ENCODE assay signal across 19 mouse cellular contexts in the genomic region with DNA sequence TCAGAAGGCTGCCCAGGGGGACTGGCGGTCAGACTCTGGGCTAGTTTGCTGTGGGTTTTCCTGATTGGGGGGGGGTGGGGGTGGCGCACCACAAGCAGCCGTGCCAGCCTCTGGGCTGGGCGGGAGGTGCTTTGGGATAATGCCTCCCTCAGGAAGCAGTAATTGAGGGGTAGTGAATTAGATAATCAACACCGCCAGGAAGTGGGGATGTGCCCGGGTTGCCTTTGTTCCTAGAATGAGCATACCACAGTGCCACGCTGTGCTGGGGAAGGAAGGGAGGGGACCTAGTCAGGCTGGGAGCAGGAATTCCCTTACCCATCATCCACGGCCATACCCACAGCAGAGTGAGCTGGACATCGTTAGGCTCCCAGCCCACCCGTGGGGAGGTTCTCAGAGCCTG. TPM values are rescaled to one million over a fixed set of nuclear protein-coding genes. Genes with fewer than 3 reads are reported as not detected.
DNase-seq lines count a peak whose midpoint lies in the region; ATAC-seq and TF ChIP-seq lines count a peak whose summit lies in the region.
"Had no signal": no experiment of that assay in that cellular context is flagged by ENCODE, and none has a peak within 500 bp of the region (broad histone marks: within the 10 kb centered on the region; RNA-seq: fewer than 3 reads in every experiment).

No protein-coding gene starts in this region.

- no peaks in the 10 kb centered on the region for H3K36me3 ChIP-seq in midbrain, embryonic 12.5 days
- no peaks in the 10 kb centered on the region for H3K36me3 ChIP-seq in midbrain, embryonic 16.5 days (ENCODE audit: control insufficient read depth, insufficient read depth, low read length)
- H3K36me3 ChIP-seq in forebrain, embryonic 16.5 days (ENCODE audit: control insufficient read depth, insufficient read depth): no peaks in the 10 kb centered on the region
- H3K36me3 ChIP-seq: intestine, embryonic 15.5 days; kidney, embryonic 15.5 days; limb, embryonic 10.5 days had no signal

- H3K9ac ChIP-seq in midbrain, embryonic 12.5 days (replicated peaks): no peak overlapping the region
- H3K9ac ChIP-seq in midbrain, embryonic 16.5 days (ENCODE audit: low read depth, low read length): no peak overlapping the region
- H3K9ac ChIP-seq in forebrain, embryonic 16.5 days (replicated peaks; ENCODE audit: low read depth, low read length): no peak overlapping the region
- H3K9ac ChIP-seq: intestine, embryonic 15.5 days; kidney, embryonic 15.5 days; liver, postnatal 0 days had no signal

- H3K27me3 ChIP-seq in midbrain, embryonic 12.5 days: peaks cover 46% of the 10 kb centered on the region
- 0 out of 2 replicates have a peak, but pooled peaks cover 2% of the 10 kb centered on the region for H3K27me3 ChIP-seq in midbrain, embryonic 16.5 days (ENCODE audit: control insufficient read depth, insufficient read depth, low read depth, low read length)
- H3K27me3 ChIP-seq in forebrain, embryonic 16.5 days (replicated peaks; ENCODE audit: control insufficient read depth, insufficient read depth, low read length): peaks cover 6% of the 10 kb centered on the region; the same call in 1 of the 2 replicates

- no peak for TF ChIP-seq CTCF in gastrocnemius, adult 2 months (IDR thresholded peaks at IDR 0.05)

- H3K4me2 ChIP-seq in midbrain, embryonic 12.5 days (replicated peaks): no peak overlapping the region
- H3K4me2 ChIP-seq in midbrain, embryonic 16.5 days (ENCODE audit: low read length): no peak overlapping the region
- no peak overlapping the region for H3K4me2 ChIP-seq in forebrain, embryonic 16.5 days (ENCODE audit: low read length)
- H3K4me2 ChIP-seq: intestine, embryonic 15.5 days; kidney, embryonic 15.5 days had no signal

- H3K4me1 ChIP-seq in midbrain, embryonic 12.5 days: peaks cover 53% of the 10 kb centered on the region
- peaks cover 24% of the 10 kb centered on the region for H3K4me1 ChIP-seq in midbrain, embryonic 16.5 days (ENCODE audit: control insufficient read depth, insufficient read depth, low read length)
- H3K4me1 ChIP-seq in forebrain, embryonic 16.5 days (replicated peaks; ENCODE audit: control insufficient read depth, insufficient read depth, low read length): peaks cover 44% of the 10 kb centered on the region

- DNase-seq in gastrocnemius, adult 2 months: no peak
- DNase-seq in gastrocnemius, postnatal 14 days: no peak
- peak; percentile 60 for DNase-seq in Muller cell, postnatal 12 days (ENCODE audit: inconsistent ontology term)
- no peak for DNase-seq in embryo, embryonic 10.5 days (ENCODE audit: low spot score)
- DNase-seq in ovary, postnatal 10 days (ENCODE audit: low spot score): no peak
- DNase-seq: adrenal gland, postnatal 36 days; cerebellum, adult 2 months; cerebellum, postnatal 36 days; gastrocnemius, postnatal 25 days; heart, adult 2 months; liver, postnatal 0 days had no signal

- H3K27ac ChIP-seq in gastrocnemius, adult 2 months: peak overlapping the region; percentile 58; the same call in 1 of the 2 replicates
- peak overlapping the region; percentile 31; the same call in 1 of the 2 replicates for H3K27ac ChIP-seq in midbrain, embryonic 12.5 days (replicated peaks)
- H3K27ac ChIP-seq in midbrain, embryonic 16.5 days (ENCODE audit: low read length): no peak overlapping the region
- no peak overlapping the region for H3K27ac ChIP-seq in forebrain, embryonic 16.5 days (ENCODE audit: low read length)
- H3K27ac ChIP-seq: heart, adult 2 months; intestine, embryonic 15.5 days; kidney, embryonic 15.5 days; limb, embryonic 10.5 days; stomach, postnatal 0 days had no signal

- no peaks in the 10 kb centered on the region for H3K9me3 ChIP-seq in midbrain, embryonic 12.5 days
- H3K9me3 ChIP-seq in midbrain, embryonic 16.5 days (replicated peaks; ENCODE audit: control insufficient read depth, low read length, poor library complexity, severe bottlenecking): no peaks in the 10 kb centered on the region
- H3K9me3 ChIP-seq in forebrain, embryonic 16.5 days (ENCODE audit: control insufficient read depth, low read length): no peaks in the 10 kb centered on the region
- H3K9me3 ChIP-seq: intestine, embryonic 15.5 days; kidney, embryonic 15.5 days; limb, embryonic 10.5 days had no signal

- 68% methylated on average over 10 of the region's 10 CpGs for WGBS in midbrain, embryonic 12.5 days
- WGBS in midbrain, embryonic 16.5 days: 32% methylated on average over 10 of the region's 10 CpGs
- WGBS in forebrain, embryonic 16.5 days: 23% methylated on average over 10 of the region's 10 CpGs

- intact Hi-C loops in gastrocnemius, adult 2 months (cut with DNase I): no loop called here
- intact Hi-C loops in gastrocnemius, postnatal 14 days (cut with DNase I; ENCODE audit: low total_unique reads): no loop called here

- no peak for ATAC-seq in midbrain, embryonic 12.5 days (ENCODE audit: low FRiP score, low read depth)
- ATAC-seq in midbrain, embryonic 16.5 days: no peak
- ATAC-seq in forebrain, embryonic 16.5 days: peak; percentile 32
- ATAC-seq: intestine, embryonic 15.5 days; liver, postnatal 0 days had no signal

- H3K4me3 ChIP-seq in gastrocnemius, adult 2 months: no peak overlapping the region
- no peak overlapping the region for H3K4me3 ChIP-seq in midbrain, embryonic 12.5 days
- H3K4me3 ChIP-seq in midbrain, embryonic 16.5 days (ENCODE audit: low read depth, low read length): no peak overlapping the region
- H3K4me3 ChIP-seq in forebrain, embryonic 16.5 days (replicated peaks; ENCODE audit: low read length): no peak overlapping the region
- H3K4me3 ChIP-seq: erythroblast, embryonic 14.5 days; heart, adult 2 months; intestine, embryonic 15.5 days; kidney, embryonic 15.5 days; limb, embryonic 10.5 days had no signal

RNA-seq across cellular contexts. Expression of a gene that starts 35.6 kb away (rescaled TPM):
- total RNA-seq in gastrocnemius, adult 2 months (2021): 10 to 100 TPM; 31.2 to 41.3 TPM
- 10 to 100 TPM; 31.2 to 32.9 TPM for total RNA-seq in gastrocnemius, postnatal 14 days (2021)
- 3.3 and 4.1 TPM in 2 replicates for polyA plus RNA-seq in midbrain, embryonic 12.5 days (2016; fragmentation: Nextera tagmentation; extraction: Ambion mirVana)
- polyA plus RNA-seq in midbrain, embryonic 16.5 days (2015; fragmentation: Nextera tagmentation; extraction: Ambion mirVana): 2.6 TPM in 2 replicates
- 0.98 and 1.0 TPM in 2 replicates for polyA plus RNA-seq in forebrain, embryonic 16.5 days (2015; fragmentation: Nextera tagmentation; extraction: Ambion mirVana)

Comparison
In these comparisons a context has a peak if more than half of its experiments do, and no peak if none do; other contexts are left out.
1. H3K27ac ChIP-seq: peak in gastrocnemius, adult 2 months (single experiment) and midbrain, embryonic 12.5 days (single experiment); none in midbrain, embryonic 16.5 days (single experiment) and forebrain, embryonic 16.5 days (single experiment).